Mouse (Mus musculus): ENCODE measurements around the gene Sbds.

GRCm38 (mm10) chr5:130293941-130294340, 38.6 kb upstream of the Sbds start:
- no peak for TF ChIP-seq CTCF (IDR thresholded peaks at IDR 0.05)
- no peak for TF ChIP-seq EP300 (IDR thresholded peaks at IDR 0.05)
